In the genomic region with DNA sequence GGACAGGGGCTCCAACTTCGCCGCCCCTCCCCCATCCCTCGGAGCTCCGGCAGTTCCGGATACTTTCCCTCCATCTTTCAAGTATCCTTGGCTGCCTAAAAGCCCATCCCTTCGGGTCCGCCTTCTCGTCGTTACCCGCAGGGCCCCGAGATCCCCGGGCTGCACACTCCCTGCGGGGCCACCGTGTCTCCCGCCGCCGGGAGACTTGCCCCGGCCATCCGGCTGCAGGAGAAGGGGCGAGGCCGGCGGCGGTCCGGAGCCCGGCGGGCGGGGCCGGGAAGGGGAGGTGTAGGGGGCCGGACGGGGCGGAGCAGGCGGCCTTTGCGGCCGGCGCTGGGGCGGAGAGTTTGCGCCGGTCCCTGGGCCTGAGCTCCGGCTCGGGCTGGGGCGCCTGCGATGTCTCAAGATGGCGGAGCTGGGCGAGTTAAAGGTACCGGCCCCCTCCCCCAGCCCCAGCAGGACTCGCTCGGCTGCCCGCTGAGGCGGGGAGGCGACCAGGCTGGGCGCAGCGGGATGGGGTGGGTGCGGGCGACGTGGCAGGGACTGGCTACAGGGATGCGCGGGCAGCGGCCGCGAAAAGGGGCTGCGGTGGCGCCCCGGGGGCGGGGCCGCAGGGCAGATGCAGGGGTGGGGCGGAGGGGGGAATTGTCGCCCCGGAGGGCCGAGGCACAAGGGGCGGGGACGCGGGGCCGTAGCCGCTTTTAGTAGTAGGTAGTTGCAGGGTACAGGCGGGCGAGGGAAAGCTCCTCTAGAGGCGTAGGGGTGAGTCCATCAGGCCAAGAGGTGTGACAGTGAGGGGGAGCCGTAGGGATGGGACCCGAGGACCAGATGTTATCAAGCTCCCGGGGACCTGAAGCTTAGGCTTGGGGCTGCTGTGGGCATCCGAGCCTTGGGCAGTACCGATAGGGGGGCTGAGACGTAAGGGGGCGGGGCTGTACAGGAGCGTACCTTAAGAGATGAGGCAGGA, we compare ENCODE assay signal across 8 mouse cellular contexts. TPM values are rescaled to one million over a fixed set of nuclear protein-coding genes. Genes with fewer than 3 reads are reported as not detected.
DNase-seq lines count a peak whose midpoint lies in the region; ATAC-seq and TF ChIP-seq lines count a peak whose summit lies in the region.

No protein-coding gene starts in this region.

- peaks cover 42% of the 10 kb centered on the region for H3K4me1 ChIP-seq in hindbrain, embryonic 10.5 days (replicated peaks)
- peaks cover 20% of the 10 kb centered on the region for H3K4me1 ChIP-seq in lung, embryonic 16.5 days (replicated peaks; ENCODE audit: control insufficient read depth, insufficient read depth, low read length)
- peaks cover 7% of the 10 kb centered on the region for H3K4me1 ChIP-seq in thymus, adult 2 months (replicated peaks; ENCODE audit: control insufficient read depth, insufficient read depth, low read length)

- peak overlapping the region; percentile 96 for H3K27ac ChIP-seq in hindbrain, embryonic 10.5 days
- H3K27ac ChIP-seq in lung, embryonic 16.5 days (ENCODE audit: low read length): peak overlapping the region; percentile 94
- H3K27ac ChIP-seq in thymus, adult 2 months (ENCODE audit: control insufficient read depth, insufficient read depth, low read length): no peak overlapping the region

- H3K4me3 ChIP-seq in hindbrain, embryonic 10.5 days: peak overlapping the region; percentile 79
- peak overlapping the region; percentile 89 for H3K4me3 ChIP-seq in lung, embryonic 16.5 days (ENCODE audit: low read length)
- peak overlapping the region; percentile 89 for H3K4me3 ChIP-seq in thymus, adult 2 months (ENCODE audit: control insufficient read depth, insufficient read depth, low read length)

- TF ChIP-seq POLR2A in thymus, adult 2 months (IDR thresholded peaks at IDR 0.05; ENCODE audit: control insufficient read depth, extremely low read depth, insufficient read depth, low read length, poor library complexity): 0 out of 2 replicates have a peak, but pooled peaks have one; percentile 25

- peak overlapping the region; percentile 94 for H3K4me2 ChIP-seq in lung, embryonic 16.5 days (ENCODE audit: low read depth, low read length)

- no peaks in the 10 kb centered on the region for H3K27me3 ChIP-seq in hindbrain, embryonic 10.5 days (ENCODE audit: insufficient read depth, poor library complexity, severe bottlenecking)
- H3K27me3 ChIP-seq in lung, embryonic 16.5 days (ENCODE audit: control insufficient read depth, insufficient read depth, low read depth, low read length): no peaks in the 10 kb centered on the region
- no peaks in the 10 kb centered on the region for H3K27me3 ChIP-seq in thymus, adult 2 months (ENCODE audit: control insufficient read depth, insufficient read depth, low read length)

- ATAC-seq in frontal cortex, adult (ENCODE audit: low TSS enrichment): peak; percentile 82
- peak; percentile 95 for ATAC-seq in lung, embryonic 16.5 days (ENCODE audit: low read depth)

- peak; percentile 94 for DNase-seq in MN1 (ENCODE audit: low spot score)
- peak; percentile 85 for DNase-seq in cerebellum, adult 9-10 months
- DNase-seq in hindbrain, embryonic 10.5 days (ENCODE audit: low spot score): peak; percentile 90
- DNase-seq in layer of hippocampus, adult 9-11 months: peak; percentile 83
- peak; percentile 88 for DNase-seq in ovary, adult 18-20 months (ENCODE audit: low spot score)
- DNase-seq in thymus, adult 2 months: peak; percentile 61

- H3K9ac ChIP-seq in lung, embryonic 16.5 days (ENCODE audit: low read length): peak overlapping the region; percentile 92

- H3K9me3 ChIP-seq in hindbrain, embryonic 10.5 days: no peaks in the 10 kb centered on the region
- no peaks in the 10 kb centered on the region for H3K9me3 ChIP-seq in lung, embryonic 16.5 days (ENCODE audit: control insufficient read depth, low read length)

- under 1% methylated on average over 85 of the region's 85 CpGs for WGBS in hindbrain, embryonic 10.5 days
- WGBS in lung, embryonic 16.5 days: under 1% methylated on average over 66 of the region's 85 CpGs
- under 1% methylated on average over 83 of the region's 85 CpGs for WGBS in thymus, adult 2 months

- H3K36me3 ChIP-seq in hindbrain, embryonic 10.5 days: peaks cover 28% of the 10 kb centered on the region
- peaks cover 13% of the 10 kb centered on the region; the same call in 1 of the 2 replicates for H3K36me3 ChIP-seq in lung, embryonic 16.5 days (ENCODE audit: control insufficient read depth, insufficient read depth, low read length)
- no peaks in the 10 kb centered on the region for H3K36me3 ChIP-seq in thymus, adult 2 months (ENCODE audit: control insufficient read depth, insufficient read depth, low read length)

- TF ChIP-seq CTCF in thymus, adult 2 months (IDR thresholded peaks at IDR 0.05; ENCODE audit: borderline replicate concordance, control insufficient read depth, extremely low read depth, insufficient read depth, low read length, poor library complexity): no peak

RNA-seq across cellular contexts. Expression of gene Pias3, which starts 0.9 kb away (rescaled TPM):
- polyA plus RNA-seq in hindbrain, embryonic 10.5 days (2016; fragmentation: Nextera tagmentation; extraction: Ambion mirVana): 46.2 and 48.3 TPM in 2 replicates
- 51.9 and 52.0 TPM in 2 replicates for polyA plus RNA-seq in lung, embryonic 16.5 days (2015; fragmentation: Nextera tagmentation; extraction: Ambion mirVana)
- 32.7 and 33.1 TPM in 2 replicates for polyA plus RNA-seq in thymus, adult 2 months (2012; rRNA removed)

RNA-seq across cellular contexts. Expression of gene Nudt17, which starts 11.3 kb away (rescaled TPM):
- 17.1 and 19.4 TPM in 2 replicates for polyA plus RNA-seq in hindbrain, embryonic 10.5 days (2016; fragmentation: Nextera tagmentation; extraction: Ambion mirVana)
- polyA plus RNA-seq in lung, embryonic 16.5 days (2015; fragmentation: Nextera tagmentation; extraction: Ambion mirVana): 7.2 and 8.2 TPM in 2 replicates
- 12.2 and 17.9 TPM in 2 replicates for polyA plus RNA-seq in thymus, adult 2 months (2012; rRNA removed)

RNA-seq across cellular contexts. Expression of gene Ankrd35, which starts 27.1 kb away (rescaled TPM):
- polyA plus RNA-seq in hindbrain, embryonic 10.5 days (2016; fragmentation: Nextera tagmentation; extraction: Ambion mirVana): 0.10 and 0.16 TPM in 2 replicates
- 0.36 and 0.50 TPM in 2 replicates for polyA plus RNA-seq in lung, embryonic 16.5 days (2015; fragmentation: Nextera tagmentation; extraction: Ambion mirVana)
- 1.7 and 2.8 TPM in 2 replicates for polyA plus RNA-seq in thymus, adult 2 months (2012; rRNA removed)

RNA-seq across cellular contexts. Expression of gene Polr3c, which starts 30.4 kb away (rescaled TPM):
- 44.4 and 45.3 TPM in 2 replicates for polyA plus RNA-seq in hindbrain, embryonic 10.5 days (2016; fragmentation: Nextera tagmentation; extraction: Ambion mirVana)
- 35.6 and 35.7 TPM in 2 replicates for polyA plus RNA-seq in lung, embryonic 16.5 days (2015; fragmentation: Nextera tagmentation; extraction: Ambion mirVana)
- polyA plus RNA-seq in thymus, adult 2 months (2012; rRNA removed): 49.3 and 51.1 TPM in 2 replicates

RNA-seq across cellular contexts. Expression of gene Rnf115, which starts 30.4 kb away (rescaled TPM):
- 63.8 and 64.2 TPM in 2 replicates for polyA plus RNA-seq in hindbrain, embryonic 10.5 days (2016; fragmentation: Nextera tagmentation; extraction: Ambion mirVana)
- 45.7 and 47.8 TPM in 2 replicates for polyA plus RNA-seq in lung, embryonic 16.5 days (2015; fragmentation: Nextera tagmentation; extraction: Ambion mirVana)
- polyA plus RNA-seq in thymus, adult 2 months (2012; rRNA removed): 24.1 and 26.3 TPM in 2 replicates
